ENCODE assay signal across 9 mouse cellular contexts in the genomic region with DNA sequence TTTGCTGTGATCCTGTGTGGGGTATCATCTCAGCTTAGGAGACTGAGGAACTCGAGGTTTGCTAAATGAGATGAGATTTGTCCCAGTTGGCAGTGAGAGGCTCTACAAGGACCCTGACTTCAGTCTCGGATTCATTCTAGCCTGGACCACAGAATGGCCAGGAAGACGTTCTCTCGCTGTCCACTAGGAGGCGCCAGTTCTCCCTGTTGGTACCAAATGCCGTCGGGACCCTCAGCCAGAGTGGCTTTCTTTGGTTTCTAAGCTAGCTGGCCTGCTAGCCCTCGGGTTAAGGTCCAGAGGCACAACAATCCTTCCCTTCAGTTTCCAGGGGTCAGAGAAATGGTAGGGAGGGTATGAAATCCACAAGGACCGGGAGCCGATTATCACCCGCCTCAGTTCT. TPM values are rescaled to one million over a fixed set of nuclear protein-coding genes. Genes with fewer than 3 reads are reported as not detected.
DNase-seq lines count a peak whose midpoint lies in the region; ATAC-seq and TF ChIP-seq lines count a peak whose summit lies in the region.
"Had no signal": no experiment of that assay in that cellular context is flagged by ENCODE, and none has a peak within 500 bp of the region (broad histone marks: within the 10 kb centered on the region; RNA-seq: fewer than 3 reads in every experiment).

No protein-coding gene starts in this region.

- TF ChIP-seq EP300 in heart, postnatal 0 days (IDR thresholded peaks at IDR 0.05; ENCODE audit: low read depth): no peak

- H3K4me1 ChIP-seq in heart, postnatal 0 days (ENCODE audit: control insufficient read depth, insufficient read depth): peaks cover 11% of the 10 kb centered on the region
- H3K4me1 ChIP-seq in limb, embryonic 11.5 days (ENCODE audit: control insufficient read depth, insufficient read depth, low read length): peaks cover 9% of the 10 kb centered on the region
- H3K4me1 ChIP-seq in olfactory bulb, adult 2 months (ENCODE audit: control insufficient read depth, insufficient read depth, low read length): peaks cover 23% of the 10 kb centered on the region

- H3K9ac ChIP-seq in heart, postnatal 0 days (replicated peaks; ENCODE audit: low read depth, low read length): no peak overlapping the region
- H3K9ac ChIP-seq in limb, embryonic 11.5 days (ENCODE audit: low read length): no peak overlapping the region

- no peak for TF ChIP-seq POLR2A in olfactory bulb, adult 2 months (IDR thresholded peaks at IDR 0.05; ENCODE audit: insufficient read depth, low read depth, low read length)

- H3K36me3 ChIP-seq in heart, postnatal 0 days (replicated peaks; ENCODE audit: control insufficient read depth, insufficient read depth, low read length): no peaks in the 10 kb centered on the region
- H3K36me3 ChIP-seq in limb, embryonic 11.5 days (ENCODE audit: control insufficient read depth, insufficient read depth, low read length): no peaks in the 10 kb centered on the region

- H3K4me3 ChIP-seq in layer of hippocampus, adult 2 months: no peak overlapping the region
- no peak overlapping the region for H3K4me3 ChIP-seq in heart, postnatal 0 days (ENCODE audit: low read depth, low read length)
- no peak overlapping the region for H3K4me3 ChIP-seq in limb, embryonic 11.5 days (ENCODE audit: low read depth, low read length)
- H3K4me3 ChIP-seq in olfactory bulb, adult 2 months (ENCODE audit: insufficient read depth, low read depth, low read length): no peak overlapping the region

- 19% methylated on average over 11 of the region's 11 CpGs for WGBS in heart, postnatal 0 days
- WGBS in limb, embryonic 11.5 days: 17% methylated on average over 11 of the region's 11 CpGs
- 20% methylated on average over 11 of the region's 11 CpGs for WGBS in olfactory bulb, adult 2 months

- H3K9me3 ChIP-seq in heart, postnatal 0 days (replicated peaks; ENCODE audit: control insufficient read depth, low read length): no peaks in the 10 kb centered on the region
- no peaks in the 10 kb centered on the region for H3K9me3 ChIP-seq in limb, embryonic 11.5 days (ENCODE audit: control insufficient read depth, low read length)

- peak; percentile 46 to 66 for DNase-seq in layer of hippocampus, adult 2 months (ENCODE audit: low spot score in 2 of 2)
- DNase-seq in layer of hippocampus, adult 9-11 months: no peak
- peak; percentile 36 to 62 for DNase-seq in adrenal gland, adult 18-20 months (ENCODE audit: low spot score in 2 of 2)
- peak; percentile 90 for DNase-seq in embryo, embryonic 11 days
- DNase-seq in heart, postnatal 0 days (ENCODE audit: low spot score): peak; percentile 34
- peak; percentile 87 for DNase-seq in limb, embryonic 11.5 days (ENCODE audit: low spot score)

- TF ChIP-seq CTCF in layer of hippocampus, adult 2 months (conservative IDR thresholded peaks at IDR 0.05): peak; percentile 94
- TF ChIP-seq CTCF in heart, postnatal 0 days (IDR thresholded peaks at IDR 0.05; ENCODE audit: low read depth): peak; percentile 65
- peak; percentile 85 for TF ChIP-seq CTCF in olfactory bulb, adult 2 months (IDR thresholded peaks at IDR 0.05; ENCODE audit: insufficient read depth, low read depth, low read length)

- 0 out of 2 replicates have a peak, but pooled peaks cover 15% of the 10 kb centered on the region for H3K27me3 ChIP-seq in heart, postnatal 0 days (ENCODE audit: control insufficient read depth, insufficient read depth, low read length)
- H3K27me3 ChIP-seq in limb, embryonic 11.5 days (ENCODE audit: control insufficient read depth, insufficient read depth, low read length): 0 out of 2 replicates have a peak, but pooled peaks cover 3% of the 10 kb centered on the region

- H3K4me2 ChIP-seq in heart, postnatal 0 days (ENCODE audit: low read depth, low read length): no peak overlapping the region
- no peak overlapping the region for H3K4me2 ChIP-seq in limb, embryonic 11.5 days (ENCODE audit: low read depth, severe bottlenecking)

- ATAC-seq in heart, postnatal 0 days (ENCODE audit: insufficient read depth, low read depth): 0 out of 2 replicates have a peak, but pooled peaks have one; percentile 1
- ATAC-seq in limb, embryonic 11.5 days (ENCODE audit: insufficient number of reproducible peaks, low FRiP score, low TSS enrichment, low read depth): no peak
- no peak for ATAC-seq in erythroblast, adult 5-6 weeks (replicated peaks; ENCODE audit: low FRiP score, poor library complexity, severe bottlenecking)

- H3K27ac ChIP-seq in layer of hippocampus, adult 2 months: peak overlapping the region; percentile 68
- H3K27ac ChIP-seq in heart, postnatal 0 days (ENCODE audit: low read depth): peak overlapping the region; percentile 83; the same call in 1 of the 2 replicates
- no peak overlapping the region for H3K27ac ChIP-seq in limb, embryonic 11.5 days (replicated peaks; ENCODE audit: low read depth, low read length)
- H3K27ac ChIP-seq in olfactory bulb, adult 2 months (ENCODE audit: insufficient read depth, low read depth, low read length): no peak overlapping the region

RNA-seq across cellular contexts. Expression of gene Dagla, which starts 36.5 kb away (rescaled TPM):
- total RNA-seq in layer of hippocampus, adult 2 months (2021): 100 to 1,000 TPM; 130 to 131 TPM
- 10 to 100 TPM in 1 of 2 experiments, 1 to 10 TPM in 1; 6.2 to 12.5 TPM for total RNA-seq in adrenal gland, adult 18-20 months (2021)
- total RNA-seq in heart, postnatal 0 days (2014; rRNA removed; ENCODE audit: low replicate concordance): 0.92 and 1.4 TPM in 2 replicates
- polyA plus RNA-seq in heart, postnatal 0 days (2015; fragmentation: Nextera tagmentation; extraction: Ambion mirVana): 0.52 and 0.60 TPM in 2 replicates
- 1.3 and 1.4 TPM in 2 replicates for polyA plus RNA-seq in limb, embryonic 11.5 days (2014; fragmentation: Nextera tagmentation; extraction: Ambion mirVana)
- polyA plus RNA-seq in olfactory bulb, adult 2 months (2012; ENCODE audit: insufficient read depth, insufficient read length, low replicate concordance, missing spikeins): not detected in 2 replicates
- not detected in 2 replicates for total RNA-seq in erythroblast, adult 5-6 weeks (2015; ENCODE audit: low replicate concordance)
- total RNA-seq in erythroblast, adult 5-6 weeks (2017; ENCODE audit: low replicate concordance): not detected in 2 replicates
- total RNA-seq: neutrophil, adult 5-6 weeks had no signal

RNA-seq across cellular contexts. Expression of gene Syt7, which starts 47.7 kb away (rescaled TPM):
- 100 to 1,000 TPM; 315 to 321 TPM for total RNA-seq in layer of hippocampus, adult 2 months (2021)
- total RNA-seq in adrenal gland, adult 18-20 months (2021): 10 to 100 TPM; 32.1 to 33.0 TPM
- total RNA-seq in heart, postnatal 0 days (2014; rRNA removed; ENCODE audit: low replicate concordance): 5.0 and 6.0 TPM in 2 replicates
- polyA plus RNA-seq in heart, postnatal 0 days (2015; fragmentation: Nextera tagmentation; extraction: Ambion mirVana): 0.78 and 0.96 TPM in 2 replicates
- polyA plus RNA-seq in limb, embryonic 11.5 days (2014; fragmentation: Nextera tagmentation; extraction: Ambion mirVana): 0.45 and 0.55 TPM in 2 replicates
- polyA plus RNA-seq in olfactory bulb, adult 2 months (2012; ENCODE audit: insufficient read depth, insufficient read length, low replicate concordance, missing spikeins): 69.0 TPM in 1 of 2 replicates, not detected in the other
- not detected in 2 replicates for total RNA-seq in erythroblast, adult 5-6 weeks (2015; ENCODE audit: low replicate concordance)
- total RNA-seq in erythroblast, adult 5-6 weeks (2017; ENCODE audit: low replicate concordance): not detected in 2 replicates
- total RNA-seq: neutrophil, adult 5-6 weeks had no signal

Comparison
In these comparisons a context has a peak if more than half of its experiments do, and no peak if none do; other contexts are left out.
1. H3K27ac ChIP-seq: peak in layer of hippocampus, adult 2 months (single experiment) and heart, postnatal 0 days (single experiment); none in limb, embryonic 11.5 days (single experiment) and olfactory bulb, adult 2 months (single experiment).
2. RNA of gene Dagla, which starts 36.5 kb away (total RNA-seq): 130 to 131 TPM in layer of hippocampus, adult 2 months; 6.2 to 12.5 TPM in adrenal gland, adult 18-20 months, 0.92 to 1.4 TPM in heart, postnatal 0 days and not detected in erythroblast, adult 5-6 weeks; every median in the first group is over 4 times any median in the second.
3. RNA of gene Syt7, which starts 47.7 kb away (total RNA-seq): 315 to 321 TPM in layer of hippocampus, adult 2 months; 32.1 to 33.0 TPM in adrenal gland, adult 18-20 months, 5.0 to 6.0 TPM in heart, postnatal 0 days and not detected in erythroblast, adult 5-6 weeks; every median in the first group is over 4 times any median in the second.
4. Peak in every context shown above with its lines, with median percentiles within 50 percentile points of each other: CTCF ChIP-seq.